ENCODE assay signal across 8 mouse cellular contexts in genomic region chr8:121577751-121578675, GRCm38 (mm10). TPM values are rescaled to one million over a fixed set of nuclear protein-coding genes. Genes with fewer than 3 reads are reported as not detected.
DNase-seq lines count a peak whose midpoint lies in the region; ATAC-seq and TF ChIP-seq lines count a peak whose summit lies in the region.

No protein-coding gene starts in this region.

- 2% methylated on average over 35 of the region's 44 CpGs for WGBS in kidney, embryonic 15.5 days
- WGBS in limb, embryonic 12.5 days = 3% methylated on average over 44 of the region's 44 CpGs

- H3K27ac ChIP-seq in kidney, embryonic 15.5 days = peak overlapping the region; percentile 55; the same call in 1 of the 2 replicates
- H3K27ac ChIP-seq in embryonic fibroblast, embryonic 13.5 days (ENCODE audit: insufficient read depth, low read length) = no peak overlapping the region
- H3K27ac ChIP-seq in limb, embryonic 12.5 days = peak overlapping the region; percentile 70

- H3K4me3 ChIP-seq in kidney, embryonic 15.5 days (replicated peaks) = peak overlapping the region; percentile 69
- H3K4me3 ChIP-seq in embryonic fibroblast, embryonic 13.5 days (ENCODE audit: insufficient read depth, low read length) = peak overlapping the region; percentile 85
- peak overlapping the region; percentile 86 for H3K4me3 ChIP-seq in limb, embryonic 12.5 days (replicated peaks)

- H3K27me3 ChIP-seq in kidney, embryonic 15.5 days = peaks cover 5% of the 10 kb centered on the region; the same call in 1 of the 2 replicates
- H3K27me3 ChIP-seq in limb, embryonic 12.5 days = no peaks in the 10 kb centered on the region

- peaks cover 49% of the 10 kb centered on the region for H3K4me1 ChIP-seq in kidney, embryonic 15.5 days
- H3K4me1 ChIP-seq in embryonic fibroblast, embryonic 13.5 days (ENCODE audit: control insufficient read depth, insufficient read depth, low read length) = peaks cover 4% of the 10 kb centered on the region; the same call in 1 of the 2 replicates
- peaks cover 32% of the 10 kb centered on the region for H3K4me1 ChIP-seq in limb, embryonic 12.5 days (replicated peaks)

- TF ChIP-seq POLR2A in embryonic fibroblast, embryonic 13.5 days (IDR thresholded peaks at IDR 0.05; ENCODE audit: low read depth, low read length) = no peak

- H3K4me2 ChIP-seq in kidney, embryonic 15.5 days = peak overlapping the region; percentile 78
- peak overlapping the region; percentile 94 for H3K4me2 ChIP-seq in limb, embryonic 12.5 days

- intact Hi-C loops in left cerebral cortex, postnatal 4 days (cut with DNase I) = no loop called here

- peak overlapping the region; percentile 75 for H3K9ac ChIP-seq in kidney, embryonic 15.5 days
- H3K9ac ChIP-seq in limb, embryonic 12.5 days (replicated peaks) = peak overlapping the region; percentile 77

- peak; percentile 77 for ATAC-seq in kidney, embryonic 15.5 days (replicated peaks; ENCODE audit: low FRiP score)
- no peak; the same call in 1 of the 2 replicates for ATAC-seq in limb, embryonic 12.5 days (ENCODE audit: insufficient number of reproducible peaks, insufficient read depth, low FRiP score, low TSS enrichment, low read depth)

- no peaks in the 10 kb centered on the region for H3K9me3 ChIP-seq in kidney, embryonic 15.5 days (replicated peaks)
- H3K9me3 ChIP-seq in limb, embryonic 12.5 days = no peaks in the 10 kb centered on the region

- no peak for TF ChIP-seq CTCF in embryonic fibroblast, embryonic 13.5 days (IDR thresholded peaks at IDR 0.05; ENCODE audit: borderline replicate concordance, insufficient read depth, low read length)

- no peak for DNase-seq in kidney, postnatal 36 days
- peak; percentile 26 for DNase-seq in MEL-GATA-1-ER (ENCODE audit: extremely low read depth, low read depth)
- DNase-seq in retina, embryonic 14.5 days (ENCODE audit: low spot score) = peak; percentile 47
- no peak for DNase-seq in left cerebral cortex, postnatal 4 days
- no peak for DNase-seq in right cerebral cortex, postnatal 25 days

- H3K36me3 ChIP-seq in kidney, embryonic 15.5 days = no peaks in the 10 kb centered on the region
- H3K36me3 ChIP-seq in limb, embryonic 12.5 days = no peaks in the 10 kb centered on the region

RNA-seq across cellular contexts. Expression of gene Fbxo31, which starts 0.6 kb away (rescaled TPM):
- polyA plus RNA-seq in kidney, embryonic 15.5 days (2015; fragmentation: Nextera tagmentation; extraction: Ambion mirVana) = 16.6 and 17.5 TPM in 2 replicates
- polyA plus RNA-seq in embryonic fibroblast, embryonic 13.5 days (2011; ENCODE audit: insufficient read length, low read depth, missing spikeins) = 9.9 and 10.9 TPM in 2 replicates
- 19.4 and 19.7 TPM in 2 replicates for polyA plus RNA-seq in limb, embryonic 12.5 days (2016; fragmentation: Nextera tagmentation; extraction: Ambion mirVana)
- 10 to 100 TPM; 64.1 to 67.3 TPM for total RNA-seq in left cerebral cortex, postnatal 4 days (2021)

RNA-seq across cellular contexts. Expression of gene Map1lc3b, which starts 12.1 kb away (rescaled TPM):
- 183 and 189 TPM in 2 replicates for polyA plus RNA-seq in kidney, embryonic 15.5 days (2015; fragmentation: Nextera tagmentation; extraction: Ambion mirVana)
- 141 and 152 TPM in 2 replicates for polyA plus RNA-seq in embryonic fibroblast, embryonic 13.5 days (2011; ENCODE audit: insufficient read length, low read depth, missing spikeins)
- polyA plus RNA-seq in limb, embryonic 12.5 days (2016; fragmentation: Nextera tagmentation; extraction: Ambion mirVana) = 186 and 190 TPM in 2 replicates
- total RNA-seq in left cerebral cortex, postnatal 4 days (2021) = 100 to 1,000 TPM; 145 to 167 TPM

RNA-seq across cellular contexts. Expression of gene 1700018B08Rik, which starts 33.9 kb away (rescaled TPM):
- not detected in 2 replicates for polyA plus RNA-seq in kidney, embryonic 15.5 days (2015; fragmentation: Nextera tagmentation; extraction: Ambion mirVana)
- polyA plus RNA-seq in embryonic fibroblast, embryonic 13.5 days (2011; ENCODE audit: insufficient read length, low read depth, missing spikeins) = not detected in 2 replicates
- polyA plus RNA-seq in limb, embryonic 12.5 days (2016; fragmentation: Nextera tagmentation; extraction: Ambion mirVana) = not detected in 2 replicates
- not detected for total RNA-seq in left cerebral cortex, postnatal 4 days (2021)

Comparison
In these comparisons a context has a peak if more than half of its experiments do, and no peak if none do; other contexts are left out.
1. DNase-seq: peak in MEL-GATA-1-ER (single experiment) and retina, embryonic 14.5 days (single experiment); none in kidney, postnatal 36 days (0 of 2), left cerebral cortex, postnatal 4 days (single experiment) and right cerebral cortex, postnatal 25 days (single experiment).
2. Peak in every context shown above with its lines, with median percentiles within 50 percentile points of each other: H3K4me3 ChIP-seq.